Mouse (Mus musculus) neural tube, embryonic 13.5 days (tissue): Measurements from ENCODE around the gene Fam214b. TPM values are rescaled to one million over a fixed set of nuclear protein-coding genes. Genes with fewer than 3 reads are reported as not detected.
"Not testable (repeated sequence)": the region's sequence is repeated elsewhere in the genome, so short reads cannot be mapped to it uniquely, and the experiment has no call there.

Experiments
- ATAC-seq: fragments of 200-750 bp; cut with Nextera tagmentation; 2 replicates; pipeline ENCODE4 v1.8.0; 2017; ENCODE audit warnings: low read depth, mild to moderate bottlenecking, moderate TSS enrichment, moderate library complexity
- H3K27ac ChIP-seq: fragments of 300-500 bp; sonication (generic); replicated peaks from 2 replicates; pipeline ENCODE4 v1.5.1; 2015; ENCODE audit warnings: moderate library complexity, mild to moderate bottlenecking, inconsistent platforms
- H3K27me3 ChIP-seq: fragments of 300-500 bp; sonication (generic); 2 replicates; pipeline ENCODE4 v1.6.1; 2015; ENCODE audit warnings: mild to moderate bottlenecking, inconsistent platforms
- H3K36me3 ChIP-seq: fragments of 300-500 bp; sonication (generic); 2 replicates; pipeline ENCODE4 v1.6.1; 2015; ENCODE audit warnings: mild to moderate bottlenecking, inconsistent platforms
- H3K4me1 ChIP-seq: fragments of 300-500 bp; sonication (generic); replicated peaks from 2 replicates; pipeline ENCODE4 v1.6.1; 2015; ENCODE audit warnings: inconsistent platforms
- H3K4me2 ChIP-seq: fragments of 300-500 bp; sonication (generic); 2 replicates; pipeline ENCODE4 v1.6.1; 2015; ENCODE audit warnings: inconsistent platforms, mild to moderate bottlenecking, moderate library complexity
- H3K4me3 ChIP-seq: fragments of 300-500 bp; sonication (generic); 2 replicates; pipeline ENCODE4 v1.5.1; 2015; ENCODE audit warnings: mild to moderate bottlenecking, inconsistent platforms
- H3K9ac ChIP-seq: fragments of 300-500 bp; sonication (generic); 2 replicates; pipeline ENCODE4 v1.6.1; 2015; ENCODE audit warnings: moderate library complexity, mild to moderate bottlenecking, inconsistent platforms
- H3K9me3 ChIP-seq: fragments of 300-500 bp; sonication (generic); 2 replicates; pipeline ENCODE4 v1.6.1; 2016; ENCODE audit warnings: inconsistent platforms
- whole genome bisulfite sequencing: fragments of 180-500 bp; shearing (Covaris S2); methylation state at CpG from one replicate; pipeline ENCODE4 v1.1.7; 2015; 5-methylcytosine and 5-hydroxymethylcytosine counted together
- polyA plus RNA-seq: library from polyadenylated mRNA; unstranded; fragments of >200 nt; fragmentation: Nextera tagmentation; extraction: Ambion mirVana; gene quantifications from 2 replicates; pipeline ENCODE4 v1.2.1, GENCODE M21; 2015

Gene Fam214b
- polyA plus RNA-seq, 1 experiment from 2014 or later: 29.9 TPM

- 87% methylated on average over 16 of the region's 16 CpGs for WGBS
- Histone ChIP-seq H3K9me3 (no peaks in the 10 kb centered on the region), H3K27ac (no peak overlapping the region), H3K9ac (no peak overlapping the region), H3K4me1 (peaks cover 14% of the 10 kb centered on the region), H3K36me3 (peaks cover 72% of the 10 kb centered on the region), H3K27me3 (no peaks in the 10 kb centered on the region), H3K4me2 (no peak overlapping the region), H3K4me3 (no peak overlapping the region)
- no peak for ATAC-seq
Observed at GRCm38 (mm10) chr4:43020876-43021275, 25.1 kb downstream of the Fam214b start.

DNA sequence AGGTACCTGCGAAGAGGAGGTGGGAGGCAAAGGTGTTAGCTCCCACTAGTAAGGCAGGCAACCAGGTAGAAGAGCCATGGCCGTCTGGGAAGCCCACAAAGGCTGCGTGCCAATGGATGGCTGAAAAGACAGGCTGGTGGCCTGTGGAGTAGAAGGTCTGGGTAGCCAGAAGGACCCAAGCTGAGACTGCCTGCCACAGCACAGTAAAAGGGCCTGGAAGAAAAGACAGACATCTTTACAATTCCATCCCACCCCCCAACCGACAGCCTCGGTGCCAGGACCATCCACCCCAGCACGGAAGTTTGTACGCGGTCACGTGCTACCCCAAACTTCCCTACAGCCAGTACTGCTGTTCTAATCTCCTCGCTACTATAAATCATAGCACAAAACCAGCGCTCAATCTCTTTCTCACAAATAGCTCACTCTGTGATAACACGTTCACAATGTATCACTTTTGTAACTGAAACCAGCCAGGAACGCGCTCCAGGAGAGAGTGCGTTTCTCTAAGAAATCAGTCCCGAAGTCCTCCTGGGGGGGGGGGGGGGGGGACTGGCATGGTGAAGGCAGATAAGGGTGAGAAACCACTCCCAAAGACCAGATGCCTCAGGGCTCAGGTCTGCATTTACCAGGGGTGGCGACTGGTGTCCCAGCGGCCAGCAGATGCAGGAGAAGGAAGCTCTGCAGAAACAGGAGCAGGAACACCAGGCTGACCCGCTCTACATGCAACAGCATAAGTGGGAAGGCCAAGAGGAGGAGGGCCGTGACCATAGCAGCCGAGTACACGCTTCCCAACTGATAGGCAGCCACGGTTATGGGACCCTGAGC lies 26.2 kb downstream of the Fam214b start:
- no peak overlapping the region for H3K27ac ChIP-seq
- peaks cover 11% of the 10 kb centered on the region for H3K4me1 ChIP-seq
- no peaks in the 10 kb centered on the region for H3K27me3 ChIP-seq
- H3K9me3 ChIP-seq: no peaks in the 10 kb centered on the region
- 0 out of 2 replicates have a peak overlapping the region, but pooled peaks have one; percentile 8 for H3K9ac ChIP-seq
- H3K36me3 ChIP-seq: peaks cover 72% of the 10 kb centered on the region
- H3K4me3 ChIP-seq: no peak overlapping the region
- H3K4me2 ChIP-seq: no peak overlapping the region
- no peak for ATAC-seq
- WGBS: 96% methylated on average over 23 of the region's 23 CpGs

GRCm38 (mm10) chr4:43019176-43019575 lies 26.8 kb downstream of the Fam214b start:
- whole genome bisulfite sequencing: 90% methylated on average over 10 of the region's 10 CpGs
- Histone ChIP-seq H3K9ac (no peak overlapping the region), H3K4me1 (peaks cover 4% of the 10 kb centered on the region), H3K27ac (no peak overlapping the region), H3K9me3 (no peaks in the 10 kb centered on the region), H3K27me3 (no peaks in the 10 kb centered on the region), H3K4me3 (no peak overlapping the region), H3K4me2 (no peak overlapping the region), H3K36me3 (peaks cover 72% of the 10 kb centered on the region)
- ATAC-seq: no peak

DNA sequence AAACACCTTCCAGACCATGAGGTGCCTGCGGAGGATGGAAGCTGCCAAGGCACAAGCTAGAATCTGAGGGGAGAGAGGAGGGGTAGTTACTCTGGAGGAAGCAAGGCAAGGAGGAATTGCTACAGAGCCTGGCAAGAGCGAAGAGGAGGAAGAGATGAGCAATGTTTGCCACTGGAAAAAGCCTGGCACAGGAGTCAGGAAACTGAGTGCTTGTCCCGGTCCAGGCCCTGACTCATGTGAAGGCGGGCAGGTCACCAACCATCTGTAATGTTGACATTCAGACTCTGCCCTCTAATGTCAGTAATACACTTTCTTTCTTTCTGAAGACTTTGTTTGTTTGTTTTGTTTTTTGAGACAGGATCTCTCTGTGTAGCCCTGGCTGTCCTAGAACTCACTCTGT lies 27.9 kb downstream of the Fam214b start:
- Histone ChIP-seq H3K4me3 (no peak overlapping the region), H3K27me3 (no peaks in the 10 kb centered on the region), H3K4me1 (no peaks in the 10 kb centered on the region), H3K9me3 (no peaks in the 10 kb centered on the region), H3K9ac (no peak overlapping the region), H3K27ac (no peak overlapping the region), H3K4me2 (no peak overlapping the region), H3K36me3 (peaks cover 68% of the 10 kb centered on the region)
- WGBS: 96% methylated on average over 4 of the region's 4 CpGs
- no peak for ATAC-seq

DNA sequence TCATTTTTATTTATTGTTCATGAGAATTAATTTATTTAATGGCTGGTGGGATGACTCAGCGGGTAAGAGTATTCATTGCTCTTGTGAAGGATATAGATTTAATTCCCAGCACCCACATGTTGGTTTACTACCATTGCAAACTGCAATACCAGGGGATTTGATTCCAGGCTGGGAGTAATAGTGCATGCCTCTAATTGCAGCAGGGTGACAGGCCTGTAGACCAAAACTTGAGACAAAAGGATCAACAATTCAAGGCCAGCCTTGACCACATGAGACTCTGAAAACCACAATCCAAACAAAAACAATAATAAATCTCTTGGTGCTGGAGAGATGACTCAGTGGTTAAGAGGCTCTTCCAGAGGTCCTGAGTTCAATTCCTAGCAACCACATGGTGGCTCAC lies 33.9 kb downstream of the Fam214b start:
- H3K4me2 ChIP-seq: no peak overlapping the region
- no peak for ATAC-seq
- H3K36me3 ChIP-seq: peaks cover 7% of the 10 kb centered on the region
- no peak overlapping the region for H3K27ac ChIP-seq
- H3K4me3 ChIP-seq: no peak overlapping the region
- H3K9me3 ChIP-seq: no peaks in the 10 kb centered on the region
- peaks cover 16% of the 10 kb centered on the region for H3K4me1 ChIP-seq
- no peaks in the 10 kb centered on the region for H3K27me3 ChIP-seq
- H3K9ac ChIP-seq: no peak overlapping the region
- 94% methylated on average over 1 of the region's 1 CpGs for WGBS

- H3K27ac ChIP-seq: peak within 1 kb of the TSS; percentile 49; the same call in 1 of the 2 replicates
- H3K36me3 ChIP-seq: peaks cover 3% of the 10 kb centered on the region; the same call in 1 of the 2 replicates
- peak; percentile 92 for ATAC-seq
- peak within 1 kb of the TSS; percentile 75 for H3K9ac ChIP-seq
- peak within 1 kb of the TSS; percentile 86 for H3K4me2 ChIP-seq
- H3K9me3 ChIP-seq: no peaks in the 10 kb centered on the region
- H3K4me3 ChIP-seq: peak within 1 kb of the TSS; percentile 79
- H3K27me3 ChIP-seq: no peaks in the 10 kb centered on the region
- WGBS: under 1% methylated on average over 37 of the region's 37 CpGs
- H3K4me1 ChIP-seq: peaks cover 16% of the 10 kb centered on the region
Observed at GRCm38 (mm10) chr4:43010161-43011038, 35.6 kb downstream of the Fam214b start, which contains the start of gene Fancg. Gene Fancg, minus strand, starts transcription at chr4:43010506.

DNA sequence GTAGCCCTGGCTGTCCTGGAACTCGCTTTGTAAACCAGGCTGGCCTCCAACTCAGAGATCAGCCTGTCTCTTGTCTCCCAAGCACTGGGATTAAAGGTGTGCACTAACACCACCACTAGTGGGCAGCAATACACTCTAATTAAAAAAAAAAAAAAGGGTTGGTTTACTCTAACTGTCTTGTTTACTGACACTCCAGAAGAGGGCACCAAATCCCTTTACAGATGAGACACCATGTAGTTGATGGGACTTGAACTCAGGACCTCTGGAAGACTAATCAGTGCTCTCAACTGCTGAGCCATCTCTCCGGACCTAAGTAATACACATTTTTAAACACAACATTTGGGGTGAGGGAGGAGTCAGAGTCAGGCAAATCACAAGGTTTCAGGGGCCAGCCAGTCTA lies 40.3 kb downstream of the Fam214b start:
- H3K27ac ChIP-seq: no peak overlapping the region

DNA sequence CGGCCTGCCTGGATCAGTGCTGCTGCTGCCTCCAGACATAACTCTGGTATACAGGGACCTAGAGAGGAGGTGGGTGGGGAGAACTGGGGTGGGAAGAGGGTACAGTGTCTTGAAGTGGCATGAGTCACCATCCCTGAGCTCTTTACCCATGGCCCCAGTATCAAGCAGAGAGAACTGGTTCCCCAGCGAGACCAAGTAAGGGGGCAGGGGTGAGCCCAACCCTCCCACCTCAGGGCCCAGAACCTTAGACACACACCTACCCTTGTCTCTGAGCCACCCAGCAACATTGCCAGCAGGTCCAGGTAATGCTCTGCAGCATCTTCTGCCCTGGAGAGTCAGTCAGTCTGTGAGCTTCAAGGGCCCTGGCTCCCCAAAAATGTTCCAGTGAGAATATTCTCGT lies 41.1 kb downstream of the Fam214b start:
- Histone ChIP-seq H3K4me3 (no peak overlapping the region), H3K9ac (no peak overlapping the region), H3K36me3 (peaks cover 17% of the 10 kb centered on the region; the same call in 1 of the 2 replicates), H3K4me1 (peaks cover 19% of the 10 kb centered on the region), H3K4me2 (no peak overlapping the region), H3K27me3 (no peaks in the 10 kb centered on the region), H3K27ac (no peak overlapping the region), H3K9me3 (no peaks in the 10 kb centered on the region)
- no peak for ATAC-seq
- WGBS: 93% methylated on average over 3 of the region's 3 CpGs

More for the DNA sequence above, 40.3 kb downstream of the Fam214b start:
- H3K27me3 ChIP-seq: no peaks in the 10 kb centered on the region
- no peak overlapping the region for H3K4me2 ChIP-seq
- no peaks in the 10 kb centered on the region for H3K9me3 ChIP-seq
- no peak overlapping the region for H3K9ac ChIP-seq
- H3K4me3 ChIP-seq: no peak overlapping the region
- H3K36me3 ChIP-seq: peaks cover 17% of the 10 kb centered on the region; the same call in 1 of the 2 replicates
- no peak for ATAC-seq
- WGBS: 54% methylated on average over 2 of the region's 2 CpGs
- peaks cover 20% of the 10 kb centered on the region for H3K4me1 ChIP-seq

DNA sequence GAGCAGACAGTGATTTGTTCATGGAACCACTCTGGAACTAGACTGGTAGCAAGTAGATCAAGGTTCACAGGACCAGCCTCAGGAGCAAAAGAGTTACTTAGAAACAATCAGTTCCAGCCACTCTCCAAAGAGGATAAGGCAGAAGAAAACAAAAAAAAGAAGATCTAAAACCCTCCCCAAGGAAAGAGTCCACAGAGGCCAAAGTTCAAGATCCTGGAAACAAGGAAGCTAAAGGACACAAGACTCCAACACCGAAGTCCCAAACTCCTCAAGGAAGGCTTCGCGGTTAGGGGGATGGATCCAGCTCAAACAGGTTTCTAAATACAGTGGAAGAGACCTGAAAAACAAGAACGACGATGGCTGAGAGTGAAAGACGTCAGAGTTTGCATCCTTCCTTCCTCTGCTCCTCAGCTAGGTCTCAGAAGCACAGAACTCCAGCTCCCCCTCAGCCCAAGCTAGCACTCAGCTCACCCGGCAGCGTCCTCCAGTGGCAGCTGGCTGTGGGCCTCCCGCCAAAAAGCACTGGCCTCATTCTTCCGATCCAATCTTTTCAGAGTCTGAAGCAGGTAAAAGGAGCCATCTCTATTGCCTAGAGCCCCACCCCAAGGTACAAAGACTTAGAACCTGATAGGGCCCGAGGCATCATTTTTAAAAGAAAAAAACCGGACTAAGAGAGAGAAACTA lies 43.1 kb downstream of the Fam214b start:
- WGBS: 82% methylated on average over 12 of the region's 12 CpGs
- H3K4me1 ChIP-seq: peaks cover 21% of the 10 kb centered on the region
- H3K9ac ChIP-seq: no peak overlapping the region
- H3K9me3 ChIP-seq: no peaks in the 10 kb centered on the region
- no peak overlapping the region for H3K4me2 ChIP-seq
- H3K27ac ChIP-seq: no peak overlapping the region
- no peak overlapping the region for H3K4me3 ChIP-seq
- H3K27me3 ChIP-seq: no peaks in the 10 kb centered on the region
- ATAC-seq: no peak
- H3K36me3 ChIP-seq: peaks cover 17% of the 10 kb centered on the region; the same call in 1 of the 2 replicates

DNA sequence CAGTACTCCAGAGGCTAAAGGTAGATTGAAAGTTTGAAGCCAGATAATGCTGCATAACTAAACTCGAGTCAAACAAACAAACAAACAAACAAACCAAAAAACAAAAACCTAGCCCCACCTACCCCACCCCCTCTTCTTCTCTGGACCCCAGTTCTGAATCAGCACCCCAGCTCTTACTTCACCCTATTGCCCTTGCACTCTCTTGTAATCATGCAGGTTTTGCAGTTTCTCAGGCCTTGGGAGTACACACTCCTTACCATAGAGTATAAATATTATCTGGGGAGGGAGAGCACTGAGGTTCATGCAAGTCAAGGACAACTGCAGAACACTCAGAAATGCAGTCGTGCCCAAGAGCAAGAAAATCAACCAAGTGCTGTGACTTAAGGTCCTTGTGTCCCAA lies 44.7 kb downstream of the Fam214b start:
- Histone ChIP-seq H3K9ac (no peak overlapping the region), H3K9me3 (no peaks in the 10 kb centered on the region), H3K4me1 (peaks cover 33% of the 10 kb centered on the region), H3K36me3 (peaks cover 20% of the 10 kb centered on the region; the same call in 1 of the 2 replicates), H3K4me3 (no peak overlapping the region), H3K27me3 (no peaks in the 10 kb centered on the region), H3K4me2 (no peak overlapping the region; the same call in 1 of the 2 replicates), H3K27ac (peak overlapping the region; percentile 99)
- 95% methylated on average over 2 of the region's 2 CpGs for WGBS
- no peak for ATAC-seq

DNA sequence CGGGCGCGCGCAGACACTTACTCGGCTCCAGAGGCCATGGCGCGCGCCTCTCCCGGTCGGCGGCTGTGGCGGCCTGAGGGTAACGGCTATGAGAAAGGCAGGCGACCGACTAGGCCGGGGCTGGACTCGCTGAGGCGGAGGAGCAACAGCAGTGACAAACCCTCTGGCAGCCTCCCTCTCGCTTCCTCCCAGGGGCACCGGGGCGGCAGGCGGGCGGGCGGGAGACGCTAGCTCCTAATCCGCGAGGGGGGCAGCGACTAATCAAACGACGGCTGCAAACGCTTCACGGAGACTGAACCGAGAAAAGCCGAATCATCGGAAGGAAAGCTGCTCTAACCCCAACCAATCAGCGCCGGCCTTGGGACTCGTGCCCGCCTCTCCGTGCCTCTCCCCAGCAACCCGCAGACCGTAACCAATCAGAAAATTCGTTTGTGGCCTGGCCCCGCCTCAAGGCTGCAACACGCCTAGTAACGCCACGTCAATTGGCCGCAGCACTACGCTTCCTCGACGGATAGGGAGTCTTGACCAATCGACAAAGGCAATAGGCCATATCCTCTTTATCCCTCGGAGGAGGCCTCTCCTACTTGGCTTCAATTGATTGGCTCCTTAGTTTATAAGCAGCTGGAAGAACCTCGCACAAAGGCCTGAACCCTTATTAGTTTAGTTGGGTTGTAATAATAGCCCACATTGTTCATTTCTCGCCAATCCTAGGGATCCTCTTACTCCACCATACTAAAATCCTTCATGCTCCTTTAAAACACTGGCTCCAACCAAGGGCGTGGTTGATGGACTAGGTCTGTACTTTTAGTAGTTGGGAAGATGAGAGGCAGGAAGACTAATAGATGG lies 45.7 kb downstream of the Fam214b start, which contains the start of gene Vcp:
Gene Vcp, minus strand, starts transcription at position 367 of the 846 bp plus-strand sequence.
- H3K9me3 ChIP-seq, H3K27me3 ChIP-seq: not testable (repeated sequence)
- H3K36me3 ChIP-seq: peaks cover 24% of the 10 kb centered on the region
- peak within 1 kb of the TSS; percentile 98 for H3K4me3 ChIP-seq
- H3K4me1 ChIP-seq: peaks cover 33% of the 10 kb centered on the region
- peak within 1 kb of the TSS; percentile 99 for H3K27ac ChIP-seq
- peak within 1 kb of the TSS; percentile 98 for H3K4me2 ChIP-seq
- under 1% methylated on average over 49 of the region's 56 CpGs for WGBS
- H3K9ac ChIP-seq: peak within 1 kb of the TSS; percentile 98
- ATAC-seq: peak; percentile 98
